Mouse (Mus musculus): Measurements from ENCODE around the gene Mctp1. TPM values are rescaled to one million over a fixed set of nuclear protein-coding genes. Genes with fewer than 3 reads are reported as not detected.

Gene Mctp1
- polyA plus RNA-seq, 1 experiment from 2014 or later: 5.9 TPM

- Histone ChIP-seq H3K4me2 (ENCODE audit: low read length) (no peak overlapping the region), H3K9ac (replicated peaks; ENCODE audit: low read depth, low read length) (no peak overlapping the region), H3K4me3 (replicated peaks; ENCODE audit: low read length) (no peak overlapping the region), H3K27me3 (replicated peaks; ENCODE audit: control insufficient read depth, insufficient read depth, low read length) (no peaks in the 10 kb centered on the region), H3K4me1 (replicated peaks; ENCODE audit: control insufficient read depth, insufficient read depth, low read length) (no peaks in the 10 kb centered on the region; the same call in 1 of the 2 replicates), H3K27ac (ENCODE audit: low read length) (no peak overlapping the region), H3K36me3 (ENCODE audit: control insufficient read depth, insufficient read depth) (no peaks in the 10 kb centered on the region), H3K9me3 (ENCODE audit: control insufficient read depth, low read length) (no peaks in the 10 kb centered on the region)
- ATAC-seq: no peak
- WGBS: 27% methylated on average over 3 of the region's 3 CpGs
These were observed 438.7 kb downstream of the Mctp1 start for GRCm38 (mm10) chr13:76823083-76823482.

GRCm38 (mm10) chr13:76824932-76825694, 440.8 kb downstream of the Mctp1 start:
- 37% methylated on average over 10 of the region's 10 CpGs for WGBS
- no peak overlapping the region for H3K4me3 ChIP-seq (replicated peaks; ENCODE audit: low read length)
- no peak overlapping the region; the same call in 1 of the 2 replicates for H3K4me2 ChIP-seq (ENCODE audit: low read length)
- no peaks in the 10 kb centered on the region for H3K27me3 ChIP-seq (replicated peaks; ENCODE audit: control insufficient read depth, insufficient read depth, low read length)
- no peak overlapping the region for H3K9ac ChIP-seq (replicated peaks; ENCODE audit: low read depth, low read length)
- peak; percentile 49; the same call in 1 of the 2 replicates for ATAC-seq
- no peaks in the 10 kb centered on the region; the same call in 1 of the 2 replicates for H3K4me1 ChIP-seq (replicated peaks; ENCODE audit: control insufficient read depth, insufficient read depth, low read length)
- no peaks in the 10 kb centered on the region for H3K9me3 ChIP-seq (ENCODE audit: control insufficient read depth, low read length)
- no peaks in the 10 kb centered on the region for H3K36me3 ChIP-seq (ENCODE audit: control insufficient read depth, insufficient read depth)
- H3K27ac ChIP-seq (ENCODE audit: low read length): no peak overlapping the region

GRCm38 (mm10) chr13:76827738-76828137, 443.4 kb downstream of the Mctp1 start:
- no peak for ATAC-seq
- H3K36me3 ChIP-seq (ENCODE audit: control insufficient read depth, insufficient read depth): no peaks in the 10 kb centered on the region

GRCm38 (mm10) chr13:76838031-76838430, 453.7 kb downstream of the Mctp1 start:
- WGBS: 74% methylated on average over 3 of the region's 3 CpGs
- Histone ChIP-seq H3K27ac (ENCODE audit: low read length) (no peak overlapping the region), H3K27me3 (replicated peaks; ENCODE audit: control insufficient read depth, insufficient read depth, low read length) (no peaks in the 10 kb centered on the region), H3K9ac (replicated peaks; ENCODE audit: low read depth, low read length) (no peak overlapping the region), H3K4me1 (replicated peaks; ENCODE audit: control insufficient read depth, insufficient read depth, low read length) (no peaks in the 10 kb centered on the region), H3K4me3 (replicated peaks; ENCODE audit: low read length) (no peak overlapping the region), H3K9me3 (ENCODE audit: control insufficient read depth, low read length) (no peaks in the 10 kb centered on the region), H3K36me3 (ENCODE audit: control insufficient read depth, insufficient read depth) (no peaks in the 10 kb centered on the region), H3K4me2 (ENCODE audit: low read length) (no peak overlapping the region)
- no peak for ATAC-seq

More at GRCm38 (mm10) chr13:76827738-76828137, 443.4 kb downstream of the Mctp1 start:
- H3K4me1 ChIP-seq (replicated peaks; ENCODE audit: control insufficient read depth, insufficient read depth, low read length): no peaks in the 10 kb centered on the region; the same call in 1 of the 2 replicates
- H3K4me3 ChIP-seq (replicated peaks; ENCODE audit: low read length): no peak overlapping the region
- WGBS: 65% methylated on average over 3 of the region's 3 CpGs
- H3K9me3 ChIP-seq (ENCODE audit: control insufficient read depth, low read length): no peaks in the 10 kb centered on the region
- H3K27ac ChIP-seq (ENCODE audit: low read length): no peak overlapping the region
- no peak overlapping the region for H3K9ac ChIP-seq (replicated peaks; ENCODE audit: low read depth, low read length)
- H3K27me3 ChIP-seq (replicated peaks; ENCODE audit: control insufficient read depth, insufficient read depth, low read length): no peaks in the 10 kb centered on the region
- H3K4me2 ChIP-seq (ENCODE audit: low read length): no peak overlapping the region

- no peak overlapping the region for H3K9ac ChIP-seq (replicated peaks; ENCODE audit: low read depth, low read length)
- H3K4me1 ChIP-seq (replicated peaks; ENCODE audit: control insufficient read depth, insufficient read depth, low read length): no peaks in the 10 kb centered on the region; the same call in 1 of the 2 replicates
- no peaks in the 10 kb centered on the region for H3K27me3 ChIP-seq (replicated peaks; ENCODE audit: control insufficient read depth, insufficient read depth, low read length)
- ATAC-seq: no peak
- no peak overlapping the region for H3K27ac ChIP-seq (ENCODE audit: low read length)
- 77% methylated on average over 5 of the region's 5 CpGs for WGBS
- no peak overlapping the region for H3K4me3 ChIP-seq (replicated peaks; ENCODE audit: low read length)
- H3K9me3 ChIP-seq (ENCODE audit: control insufficient read depth, low read length): no peaks in the 10 kb centered on the region
- H3K36me3 ChIP-seq (ENCODE audit: control insufficient read depth, insufficient read depth): no peaks in the 10 kb centered on the region
- H3K4me2 ChIP-seq (ENCODE audit: low read length): no peak overlapping the region
These were observed 456.4 kb downstream of the Mctp1 start for GRCm38 (mm10) chr13:76840712-76841111.

- H3K36me3 ChIP-seq (ENCODE audit: control insufficient read depth, insufficient read depth): no peaks in the 10 kb centered on the region
- 47% methylated on average over 8 of the region's 8 CpGs for WGBS
- no peaks in the 10 kb centered on the region; the same call in none of the 2 replicates for H3K4me1 ChIP-seq (replicated peaks; ENCODE audit: control insufficient read depth, insufficient read depth, low read length)
- no peak overlapping the region for H3K4me2 ChIP-seq (ENCODE audit: low read length)
- H3K4me3 ChIP-seq (replicated peaks; ENCODE audit: low read length): no peak overlapping the region
- no peak overlapping the region for H3K27ac ChIP-seq (ENCODE audit: low read length)
- ATAC-seq: peak; percentile 78
- H3K9ac ChIP-seq (replicated peaks; ENCODE audit: low read depth, low read length): no peak overlapping the region
- no peaks in the 10 kb centered on the region for H3K27me3 ChIP-seq (replicated peaks; ENCODE audit: control insufficient read depth, insufficient read depth, low read length)
- H3K9me3 ChIP-seq (ENCODE audit: control insufficient read depth, low read length): no peaks in the 10 kb centered on the region
These were observed 460.4 kb downstream of the Mctp1 start for GRCm38 (mm10) chr13:76844629-76845255.

GRCm38 (mm10) chr13:76850412-76851054, 466.2 kb downstream of the Mctp1 start:
- Histone ChIP-seq H3K9me3 (ENCODE audit: control insufficient read depth, low read length) (no peaks in the 10 kb centered on the region), H3K4me1 (replicated peaks; ENCODE audit: control insufficient read depth, insufficient read depth, low read length) (peaks cover 5% of the 10 kb centered on the region; the same call in 1 of the 2 replicates), H3K4me3 (replicated peaks; ENCODE audit: low read length) (no peak overlapping the region), H3K9ac (replicated peaks; ENCODE audit: low read depth, low read length) (no peak overlapping the region), H3K36me3 (ENCODE audit: control insufficient read depth, insufficient read depth) (no peaks in the 10 kb centered on the region), H3K27ac (ENCODE audit: low read length) (no peak overlapping the region), H3K27me3 (replicated peaks; ENCODE audit: control insufficient read depth, insufficient read depth, low read length) (no peaks in the 10 kb centered on the region), H3K4me2 (ENCODE audit: low read length) (no peak overlapping the region)
- peak; percentile 48; the same call in 1 of the 2 replicates for ATAC-seq
- 16% methylated on average over 7 of the region's 7 CpGs for WGBS

- Histone ChIP-seq H3K4me3 (replicated peaks; ENCODE audit: low read length) (no peak overlapping the region), H3K4me2 (ENCODE audit: low read length) (no peak overlapping the region), H3K9ac (replicated peaks; ENCODE audit: low read depth, low read length) (no peak overlapping the region), H3K9me3 (ENCODE audit: control insufficient read depth, low read length) (no peaks in the 10 kb centered on the region), H3K27me3 (replicated peaks; ENCODE audit: control insufficient read depth, insufficient read depth, low read length) (no peaks in the 10 kb centered on the region), H3K36me3 (ENCODE audit: control insufficient read depth, insufficient read depth) (no peaks in the 10 kb centered on the region), H3K4me1 (replicated peaks; ENCODE audit: control insufficient read depth, insufficient read depth, low read length) (peaks cover 5% of the 10 kb centered on the region; the same call in 1 of the 2 replicates), H3K27ac (ENCODE audit: low read length) (no peak overlapping the region)
- ATAC-seq: no peak
- 41% methylated on average over 1 of the region's 1 CpGs for WGBS
These were observed 470.0 kb downstream of the Mctp1 start for GRCm38 (mm10) chr13:76854306-76854705.

GRCm38 (mm10) chr13:76855021-76855420, 470.7 kb downstream of the Mctp1 start:
- peaks cover 5% of the 10 kb centered on the region; the same call in 1 of the 2 replicates for H3K4me1 ChIP-seq (replicated peaks; ENCODE audit: control insufficient read depth, insufficient read depth, low read length)
- 80% methylated on average over 3 of the region's 3 CpGs for WGBS
- no peaks in the 10 kb centered on the region for H3K36me3 ChIP-seq (ENCODE audit: control insufficient read depth, insufficient read depth)
- no peak overlapping the region for H3K27ac ChIP-seq (ENCODE audit: low read length)
- H3K4me2 ChIP-seq (ENCODE audit: low read length): no peak overlapping the region
- H3K27me3 ChIP-seq (replicated peaks; ENCODE audit: control insufficient read depth, insufficient read depth, low read length): no peaks in the 10 kb centered on the region
- no peaks in the 10 kb centered on the region for H3K9me3 ChIP-seq (ENCODE audit: control insufficient read depth, low read length)
- no peak overlapping the region for H3K9ac ChIP-seq (replicated peaks; ENCODE audit: low read depth, low read length)
- ATAC-seq: no peak
- H3K4me3 ChIP-seq (replicated peaks; ENCODE audit: low read length): no peak overlapping the region

Data from forebrain, embryonic 16.5 days (tissue).